Mouse (Mus musculus) liver, embryonic 12.5 days (tissue): ENCODE measurements around the gene Draxin. TPM values are rescaled to one million over a fixed set of nuclear protein-coding genes. Genes with fewer than 3 reads are reported as not detected.

Experiments used
- ATAC-seq: fragments of 200-750 bp; cut with Nextera tagmentation; 2 replicates; pipeline ENCODE4 v1.8.0; 2017; ENCODE audit warnings: moderate number of reproducible peaks, mild to moderate bottlenecking, moderate library complexity
- H3K27ac ChIP-seq: fragments of 300-500 bp; sonication (generic); 2 replicates; pipeline ENCODE4 v1.5.1; 2016; ENCODE audit warnings: mild to moderate bottlenecking
- H3K27me3 ChIP-seq: fragments of 300-500 bp; sonication (generic); replicated peaks from 2 replicates; pipeline ENCODE4 v1.6.1; 2016; ENCODE audit warnings: mild to moderate bottlenecking, moderate library complexity
- H3K36me3 ChIP-seq: fragments of 300-500 bp; sonication (generic); 2 replicates; pipeline ENCODE4 v1.6.1; 2016; ENCODE audit warnings: mild to moderate bottlenecking, moderate library complexity
- H3K4me1 ChIP-seq: fragments of 300-500 bp; sonication (generic); 2 replicates; pipeline ENCODE4 v1.6.1; 2016
- H3K4me2 ChIP-seq: fragments of 300-500 bp; sonication (generic); 2 replicates; pipeline ENCODE4 v1.6.1; 2016; ENCODE audit warnings: mild to moderate bottlenecking, moderate library complexity
- H3K4me3 ChIP-seq: fragments of 300-500 bp; sonication (generic); 2 replicates; pipeline ENCODE4 v1.5.1; 2016; ENCODE audit warnings: mild to moderate bottlenecking, moderate library complexity
- H3K9ac ChIP-seq: fragments of 300-500 bp; sonication (generic); 2 replicates; pipeline ENCODE4 v1.6.1; 2016; ENCODE audit warnings: mild to moderate bottlenecking, moderate library complexity
- H3K9me3 ChIP-seq: fragments of 300-500 bp; sonication (generic); replicated peaks from 2 replicates; pipeline ENCODE4 v1.6.1; 2016; ENCODE audit warnings: mild to moderate bottlenecking, moderate library complexity
- WGBS: fragments of 180-500 bp; shearing (Covaris S2); methylation state at CpG from one replicate; pipeline ENCODE4 v1.1.7; 2016; ENCODE audit not compliant: insufficient replicate concordance; 5-methylcytosine and 5-hydroxymethylcytosine counted together
- polyA plus RNA-seq: library from polyadenylated mRNA; unstranded; fragments of >200 nt; fragmentation: Nextera tagmentation; extraction: Ambion mirVana; gene quantifications from 2 replicates; pipeline ENCODE4 v1.2.1, GENCODE M21; 2016

Gene Draxin
- polyA plus RNA-seq, 1 experiment from 2014 or later: 0.08 TPM

GRCm38 (mm10) chr4:148164461-148164860, 34.0 kb upstream of the Draxin start:
- Histone ChIP-seq H3K9me3 (no peaks in the 10 kb centered on the region), H3K9ac (no peak overlapping the region), H3K4me1 (peaks cover 27% of the 10 kb centered on the region), H3K4me3 (peak overlapping the region; percentile 23; the same call in 1 of the 2 replicates), H3K36me3 (no peaks in the 10 kb centered on the region), H3K27me3 (peaks cover 94% of the 10 kb centered on the region), H3K27ac (no peak overlapping the region), H3K4me2 (peak overlapping the region; percentile 54; the same call in 1 of the 2 replicates)
- WGBS: 3% methylated on average over 16 of the region's 16 CpGs
- ATAC-seq: no peak

- no peak for ATAC-seq
- WGBS: under 1% methylated on average over 29 of the region's 29 CpGs
- peak overlapping the region; percentile 54 for H3K4me2 ChIP-seq
- H3K27ac ChIP-seq: no peak overlapping the region
- H3K27me3 ChIP-seq: peaks cover 95% of the 10 kb centered on the region
- H3K36me3 ChIP-seq: no peaks in the 10 kb centered on the region
- H3K9ac ChIP-seq: no peak overlapping the region
- H3K4me3 ChIP-seq: peak overlapping the region; percentile 23; the same call in 1 of the 2 replicates
- H3K4me1 ChIP-seq: peaks cover 31% of the 10 kb centered on the region
- H3K9me3 ChIP-seq: no peaks in the 10 kb centered on the region
Measured at GRCm38 (mm10) chr4:148164002-148164439, 33.5 kb upstream of the Draxin start.

- peak within 1 kb of the TSS; percentile 60; the same call in 1 of the 2 replicates for H3K27ac ChIP-seq
Measured at GRCm38 (mm10) chr4:148160436-148161390, 30.2 kb upstream of the Draxin start, which contains the start of the genes Fbxo44 and Fbxo2. Fbxo44 (minus strand) TSS chr4:148160482. Fbxo2 (plus strand) TSS chr4:148160621.

GRCm38 (mm10) chr4:148159544-148160435, 29.3 kb upstream of the Draxin start:
- Histone ChIP-seq H3K4me1 (peaks cover 48% of the 10 kb centered on the region), H3K27ac (peak overlapping the region; percentile 60; the same call in 1 of the 2 replicates), H3K36me3 (no peaks in the 10 kb centered on the region), H3K4me2 (peak overlapping the region; percentile 98), H3K9ac (peak overlapping the region; percentile 72), H3K9me3 (no peaks in the 10 kb centered on the region), H3K4me3 (peak overlapping the region; percentile 67), H3K27me3 (peaks cover 70% of the 10 kb centered on the region)
- ATAC-seq: peak; percentile 90
- under 1% methylated on average over 54 of the region's 55 CpGs for WGBS

More at GRCm38 (mm10) chr4:148160436-148161390, 30.2 kb upstream of the Draxin start, which contains the start of the genes Fbxo44 and Fbxo2:
- WGBS: 2% methylated on average over 42 of the region's 43 CpGs
- Histone ChIP-seq H3K4me3 (peak within 1 kb of the TSS; percentile 67), H3K4me1 (peaks cover 48% of the 10 kb centered on the region), H3K36me3 (no peaks in the 10 kb centered on the region), H3K27me3 (peaks cover 80% of the 10 kb centered on the region), H3K9me3 (no peaks in the 10 kb centered on the region), H3K4me2 (peak within 1 kb of the TSS; percentile 98), H3K9ac (peak within 1 kb of the TSS; percentile 72)
- peak; percentile 45; the same call in 1 of the 2 replicates for ATAC-seq

- Histone ChIP-seq H3K9me3 (no peaks in the 10 kb centered on the region), H3K27ac (no peak overlapping the region), H3K27me3 (peaks cover 59% of the 10 kb centered on the region), H3K36me3 (no peaks in the 10 kb centered on the region), H3K4me2 (peak overlapping the region; percentile 98), H3K9ac (peak overlapping the region; percentile 72), H3K4me1 (peaks cover 40% of the 10 kb centered on the region), H3K4me3 (peak overlapping the region; percentile 67)
- WGBS: 44% methylated on average over 27 of the region's 27 CpGs
- ATAC-seq: no peak
Measured at GRCm38 (mm10) chr4:148158436-148159348, 28.2 kb upstream of the Draxin start.

GRCm38 (mm10) chr4:148154982-148155381, 24.5 kb upstream of the Draxin start:
- H3K4me1 ChIP-seq: peaks cover 53% of the 10 kb centered on the region
- no peaks in the 10 kb centered on the region for H3K36me3 ChIP-seq
- H3K27ac ChIP-seq: no peak overlapping the region
- H3K4me3 ChIP-seq: no peak overlapping the region
- no peak for ATAC-seq
- 51% methylated on average over 3 of the region's 3 CpGs for WGBS
- H3K9ac ChIP-seq: no peak overlapping the region
- H3K9me3 ChIP-seq: no peaks in the 10 kb centered on the region
- H3K27me3 ChIP-seq: peaks cover 22% of the 10 kb centered on the region
- no peak overlapping the region for H3K4me2 ChIP-seq

- no peak overlapping the region for H3K27ac ChIP-seq
- H3K36me3 ChIP-seq: no peaks in the 10 kb centered on the region
- 75% methylated on average over 4 of the region's 4 CpGs for WGBS
Measured at GRCm38 (mm10) chr4:148154006-148154405, 23.5 kb upstream of the Draxin start.

GRCm38 (mm10) chr4:148152547-148152946, 22.0 kb upstream of the Draxin start:
- ATAC-seq: no peak
- 0 out of 2 replicates have a peak overlapping the region, but pooled peaks have one; percentile 97 for H3K4me2 ChIP-seq
- peak overlapping the region; percentile 7; the same call in 1 of the 2 replicates for H3K27ac ChIP-seq
- peaks cover 44% of the 10 kb centered on the region for H3K4me1 ChIP-seq
- 75% methylated on average over 5 of the region's 5 CpGs for WGBS
- H3K27me3 ChIP-seq: no peaks in the 10 kb centered on the region
- H3K4me3 ChIP-seq: no peak overlapping the region
- no peaks in the 10 kb centered on the region for H3K9me3 ChIP-seq
- no peak overlapping the region for H3K9ac ChIP-seq
- no peaks in the 10 kb centered on the region for H3K36me3 ChIP-seq

More at GRCm38 (mm10) chr4:148154006-148154405, 23.5 kb upstream of the Draxin start:
- Histone ChIP-seq H3K9me3 (no peaks in the 10 kb centered on the region), H3K4me2 (no peak overlapping the region), H3K27me3 (peaks cover 13% of the 10 kb centered on the region), H3K4me1 (peaks cover 54% of the 10 kb centered on the region), H3K4me3 (no peak overlapping the region), H3K9ac (no peak overlapping the region)
- no peak for ATAC-seq

GRCm38 (mm10) chr4:148151267-148152168, 21.0 kb upstream of the Draxin start, which contains the start of gene Fbxo6:
Fbxo6 (minus strand) TSS chr4:148152140.
- Histone ChIP-seq H3K9me3 (no peaks in the 10 kb centered on the region), H3K4me2 (peak within 1 kb of the TSS; percentile 97), H3K27ac (peak within 1 kb of the TSS; percentile 90), H3K27me3 (no peaks in the 10 kb centered on the region), H3K9ac (peak within 1 kb of the TSS; percentile 81), H3K36me3 (peaks cover 7% of the 10 kb centered on the region), H3K4me3 (peak within 1 kb of the TSS; percentile 75), H3K4me1 (peaks cover 42% of the 10 kb centered on the region)
- WGBS: under 1% methylated on average over 60 of the region's 67 CpGs
- peak; percentile 86 for ATAC-seq

GRCm38 (mm10) chr4:148150953-148151266, 20.4 kb upstream of the Draxin start:
- no peaks in the 10 kb centered on the region for H3K27me3 ChIP-seq
- 18% methylated on average over 3 of the region's 3 CpGs for WGBS
- H3K36me3 ChIP-seq: peaks cover 13% of the 10 kb centered on the region
- no peak for ATAC-seq
- peak overlapping the region; percentile 90 for H3K27ac ChIP-seq
- no peaks in the 10 kb centered on the region for H3K9me3 ChIP-seq
- H3K9ac ChIP-seq: peak overlapping the region; percentile 81
- peak overlapping the region; percentile 97 for H3K4me2 ChIP-seq
- H3K4me3 ChIP-seq: peak overlapping the region; percentile 75
- peaks cover 38% of the 10 kb centered on the region for H3K4me1 ChIP-seq
